Mouse (Mus musculus) inflammation-experienced regulatory T-cells, adult 6 months (primary cell): ENCODE data around the gene Auts2. TPM values are rescaled to one million over a fixed set of nuclear protein-coding genes. Genes with fewer than 3 reads are reported as not detected.

Experiments
- ATAC-seq: one replicate; pipeline ENCODE4 v1.8.0; 2017
- polyA plus RNA-seq, 3 experiments: library from polyadenylated mRNA; unstranded; fragments of 100-300 nt; shearing (Covaris generic); gene quantifications; one replicate each; pipeline ENCODE4 v1.2.1; 2017

The Auts2 gene
- polyA plus RNA-seq, 3 experiments from 2014 or later = not detected

GRCm38 (mm10) chr5:131489846-131490245 lies 1053.3 kb downstream of the Auts2 start:
- ATAC-seq = no peak

- no peak for ATAC-seq
These were observed 1056.6 kb downstream of the Auts2 start for GRCm38 (mm10) chr5:131486527-131486926.

- no peak for ATAC-seq
These were observed 1067.9 kb downstream of the Auts2 start for GRCm38 (mm10) chr5:131475278-131475677.

- ATAC-seq = no peak
These were observed 1074.5 kb downstream of the Auts2 start for GRCm38 (mm10) chr5:131468609-131469008.

- ATAC-seq = no peak
These were observed 1077.0 kb downstream of the Auts2 start for GRCm38 (mm10) chr5:131466131-131466530.

- ATAC-seq = no peak
These were observed 1079.7 kb downstream of the Auts2 start for GRCm38 (mm10) chr5:131463402-131463801.

- ATAC-seq = no peak
These were observed 1083.2 kb downstream of the Auts2 start for GRCm38 (mm10) chr5:131459951-131460350.

GRCm38 (mm10) chr5:131459549-131459948 lies 1083.6 kb downstream of the Auts2 start:
- no peak for ATAC-seq

GRCm38 (mm10) chr5:131458700-131459099 lies 1084.4 kb downstream of the Auts2 start:
- no peak for ATAC-seq

GRCm38 (mm10) chr5:131457999-131458398 lies 1085.1 kb downstream of the Auts2 start:
- no peak for ATAC-seq

- no peak for ATAC-seq
These were observed 1093.8 kb downstream of the Auts2 start for GRCm38 (mm10) chr5:131449181-131449868.

- no peak for ATAC-seq
These were observed 1107.8 kb downstream of the Auts2 start for GRCm38 (mm10) chr5:131435239-131435876.

- no peak for ATAC-seq
These were observed 1109.9 kb downstream of the Auts2 start for GRCm38 (mm10) chr5:131433291-131433690.

- ATAC-seq = no peak
These were observed 1111.2 kb downstream of the Auts2 start for GRCm38 (mm10) chr5:131431896-131432295.

GRCm38 (mm10) chr5:131430109-131430508 lies 1113.0 kb downstream of the Auts2 start:
- ATAC-seq = no peak

- no peak for ATAC-seq
These were observed 1113.6 kb downstream of the Auts2 start for GRCm38 (mm10) chr5:131429563-131429962.

- ATAC-seq = no peak
These were observed 1115.3 kb downstream of the Auts2 start for GRCm38 (mm10) chr5:131427734-131428413.

GRCm38 (mm10) chr5:131422737-131423136 lies 1120.4 kb downstream of the Auts2 start:
- no peak for ATAC-seq

GRCm38 (mm10) chr5:131420406-131420805 lies 1122.7 kb downstream of the Auts2 start:
- no peak for ATAC-seq

- no peak for ATAC-seq
These were observed 1127.1 kb downstream of the Auts2 start for GRCm38 (mm10) chr5:131415902-131416545.

GRCm38 (mm10) chr5:131398250-131398649 lies 1144.9 kb downstream of the Auts2 start:
- ATAC-seq = no peak

- ATAC-seq = no peak
These were observed 1147.4 kb downstream of the Auts2 start for GRCm38 (mm10) chr5:131395756-131396155.
